Mouse (Mus musculus) midbrain, postnatal 0 days (tissue): ENCODE measurements around the gene Olfr147. TPM values are rescaled to one million over a fixed set of nuclear protein-coding genes. Genes with fewer than 3 reads are reported as not detected.

ENCODE experiments used
- ATAC-seq: fragments of 200-750 bp; cut with Nextera tagmentation; 2 replicates; pipeline ENCODE4 v1.8.0; 2017; ENCODE audit warnings: moderate number of reproducible peaks, mild to moderate bottlenecking, moderate TSS enrichment, moderate library complexity; ENCODE audit not compliant: low FRiP score
- DNase-seq: peaks from one replicate; pipeline ENCODE4 v3.0.0-alpha.2; 2015; ENCODE audit warnings: low spot score
- H3K27ac ChIP-seq: fragments of 300-500 bp; sonication (generic); 2 replicates; pipeline ENCODE4 v1.5.1; 2014; ENCODE audit warnings: low read depth, mild to moderate bottlenecking, low read length, mixed read lengths
- H3K27me3 ChIP-seq: fragments of 300-500 bp; sonication (generic); 2 replicates; pipeline ENCODE4 v1.6.1; 2014; ENCODE audit warnings: low read length, control low read depth, mixed read lengths; ENCODE audit not compliant: insufficient read depth
- H3K36me3 ChIP-seq: fragments of 300-500 bp; sonication (generic); 2 replicates; pipeline ENCODE4 v1.6.1; 2014; ENCODE audit warnings: low read length, control low read depth, mixed read lengths; ENCODE audit not compliant: insufficient read depth
- H3K4me1 ChIP-seq: fragments of 300-500 bp; sonication (generic); 2 replicates; pipeline ENCODE4 v1.6.1; 2014; ENCODE audit warnings: mild to moderate bottlenecking, control low read depth, antibody characterized with exemption, low read length, mixed read lengths; ENCODE audit not compliant: insufficient read depth
- H3K4me2 ChIP-seq: fragments of 300-500 bp; sonication (generic); 2 replicates; pipeline ENCODE4 v1.6.1; 2014; ENCODE audit warnings: low read depth, mild to moderate bottlenecking, low read length, mixed read lengths; ENCODE audit not compliant: poor library complexity, severe bottlenecking
- H3K4me3 ChIP-seq: fragments of 300-500 bp; sonication (generic); 2 replicates; pipeline ENCODE4 v1.5.1; 2014; ENCODE audit warnings: low read depth, mild to moderate bottlenecking, low read length, moderate library complexity
- H3K9ac ChIP-seq: fragments of 300-500 bp; sonication (generic); replicated peaks from 2 replicates; pipeline ENCODE4 v1.6.1; 2014; ENCODE audit warnings: mild to moderate bottlenecking, low read length, moderate library complexity, mixed read lengths; ENCODE audit not compliant: poor library complexity, severe bottlenecking
- H3K9me3 ChIP-seq: fragments of 300-500 bp; sonication (generic); 2 replicates; pipeline ENCODE4 v1.6.1; 2016; ENCODE audit warnings: low read length, control low read depth
- CTCF ChIP-seq: IDR thresholded peaks from 2 replicates; pipeline ENCODE4 v1.5.1; 2016; ENCODE audit warnings: antibody characterized with exemption, mild to moderate bottlenecking
- WGBS: fragments of 180-500 bp; shearing (Covaris S2); extraction: QIAGEN DNeasy Blood & Tissue Kit; methylation state at CpG from one replicate; pipeline ENCODE4 v1.1.7; 2014; 5-methylcytosine and 5-hydroxymethylcytosine counted together
- polyA plus RNA-seq: library from polyadenylated mRNA; unstranded; fragments of >200 nt; fragmentation: Nextera tagmentation; extraction: Ambion mirVana; gene quantifications from 2 replicates; pipeline ENCODE4 v1.2.1, GENCODE M21; 2015
- total RNA-seq: library from RNA; depleted of rRNA; stranded (reverse); fragments of >200 nt; gene quantifications from 2 replicates; pipeline ENCODE4 v1.2.3, GENCODE M21; 2014; rRNA removed

Gene Olfr147
- total and polyA plus RNA-seq, 2 experiments from 2014 or later = not detected

DNA sequence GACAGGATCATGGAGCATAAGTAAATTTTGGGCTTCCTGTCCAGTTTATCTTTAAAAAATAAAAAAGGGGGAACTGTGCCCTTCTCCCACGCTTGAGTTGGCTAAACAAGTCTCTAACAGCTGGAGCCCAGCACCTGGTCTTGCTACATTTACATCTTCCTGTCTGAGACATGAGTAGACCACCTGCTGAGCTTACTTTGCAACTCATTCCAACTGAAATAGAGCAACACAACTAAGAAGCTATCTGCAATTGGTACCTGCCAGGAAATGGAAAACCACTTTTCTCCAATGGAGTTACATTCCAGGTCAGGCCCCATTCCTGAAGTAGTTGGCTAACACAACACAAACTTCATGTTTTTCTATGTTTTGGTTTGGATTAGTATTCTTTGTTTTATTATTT lies 25.5 kb downstream of the Olfr147 start:
- Histone ChIP-seq H3K4me1 (no peaks in the 10 kb centered on the region), H3K36me3 (no peaks in the 10 kb centered on the region), H3K4me3 (no peak overlapping the region), H3K27ac (no peak overlapping the region), H3K9me3 (no peaks in the 10 kb centered on the region), H3K27me3 (no peaks in the 10 kb centered on the region), H3K9ac (no peak overlapping the region), H3K4me2 (no peak overlapping the region)
- 45% methylated on average over 1 of the region's 1 CpGs for WGBS
- ATAC-seq (no peak), DNase-seq (no peak)
- TF ChIP-seq CTCF = no peak

DNA sequence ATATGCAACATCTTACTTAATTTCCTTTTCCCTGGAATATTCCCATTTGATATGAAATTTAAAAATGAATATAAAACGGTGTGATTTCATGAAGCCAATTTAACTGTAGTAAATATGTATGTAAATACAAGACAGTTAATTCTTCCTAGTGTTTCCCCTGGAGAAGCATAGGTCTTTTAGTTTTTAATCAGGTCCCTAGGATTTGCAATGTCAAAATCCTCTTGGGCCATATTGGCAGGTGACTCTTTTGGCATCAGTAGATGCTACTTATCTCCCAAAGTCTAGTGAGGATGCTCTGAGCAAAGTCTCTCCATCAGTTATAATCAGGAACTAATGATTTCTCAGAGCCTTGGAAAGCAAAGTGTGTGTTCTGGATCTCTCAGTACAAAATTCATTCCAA lies 27.7 kb downstream of the Olfr147 start, which contains the start of gene Olfr901:
Gene Olfr901, plus strand, starts transcription at position 301 of the 400 bp plus-strand sequence.
- H3K36me3 ChIP-seq = no peaks in the 10 kb centered on the region
- no peak within 1 kb of the TSS for H3K4me2 ChIP-seq
- H3K4me1 ChIP-seq = no peaks in the 10 kb centered on the region
- TF ChIP-seq CTCF = no peak
- no peaks in the 10 kb centered on the region for H3K9me3 ChIP-seq
- H3K4me3 ChIP-seq = no peak within 1 kb of the TSS
- no peak within 1 kb of the TSS for H3K9ac ChIP-seq
- H3K27me3 ChIP-seq = no peaks in the 10 kb centered on the region
- H3K27ac ChIP-seq = no peak within 1 kb of the TSS
- ATAC-seq = no peak
- no peak for DNase-seq
- 83% methylated on average over 1 of the region's 1 CpGs for WGBS

DNA sequence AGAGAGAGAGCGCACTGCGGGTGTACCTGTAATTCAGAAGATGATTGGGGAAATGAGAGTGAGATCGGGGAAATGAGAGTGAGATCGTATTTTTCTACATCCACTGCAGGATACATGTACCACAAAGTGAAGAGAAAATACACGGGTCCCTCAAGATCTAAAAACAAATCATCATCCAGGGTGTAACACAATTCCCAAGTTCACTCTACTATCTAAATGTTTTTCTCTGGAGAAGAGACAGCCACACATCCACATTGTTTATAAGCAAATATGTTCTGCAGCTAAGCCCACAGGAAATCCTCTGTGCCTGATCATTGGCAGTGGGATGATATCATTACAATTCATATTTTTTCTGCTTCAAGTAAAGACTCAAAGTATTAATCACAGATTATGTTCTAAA lies 45.9 kb downstream of the Olfr147 start, which contains the start of gene Olfr902:
Gene Olfr902, plus strand, starts transcription at position 301 of the 400 bp plus-strand sequence.
- ATAC-seq (no peak), DNase-seq (no peak)
- no peaks in the 10 kb centered on the region for H3K36me3 ChIP-seq
- no peak for TF ChIP-seq CTCF
- WGBS = 92% methylated on average over 5 of the region's 5 CpGs
- H3K9ac ChIP-seq = no peak within 1 kb of the TSS
- H3K4me3 ChIP-seq = no peak within 1 kb of the TSS
- H3K4me2 ChIP-seq = no peak within 1 kb of the TSS
- H3K27ac ChIP-seq = no peak within 1 kb of the TSS
- H3K27me3 ChIP-seq = no peaks in the 10 kb centered on the region
- H3K4me1 ChIP-seq = no peaks in the 10 kb centered on the region
- no peaks in the 10 kb centered on the region for H3K9me3 ChIP-seq

Other genes starting within 250 kb of the Olfr147 start
- gene Olfr891, start 220.9 kb upstream of the Olfr147 start, total RNA-seq = not detected in 2 replicates
- gene Olfr891, start 220.9 kb upstream of the Olfr147 start, polyA plus RNA-seq = not detected in 2 replicates
- gene Olfr893, start 193.3 kb upstream of the Olfr147 start, total RNA-seq = not detected in 2 replicates
- not detected in 2 replicates for gene Olfr893, start 193.3 kb upstream of the Olfr147 start, polyA plus RNA-seq
- not detected in 2 replicates for gene Olfr894, start 183.6 kb upstream of the Olfr147 start, total RNA-seq
- gene Olfr894, start 183.6 kb upstream of the Olfr147 start, polyA plus RNA-seq = not detected in 2 replicates
- gene Olfr143, start 148.9 kb upstream of the Olfr147 start, total RNA-seq = not detected in 2 replicates
- not detected in 2 replicates for gene Olfr143, start 148.9 kb upstream of the Olfr147 start, polyA plus RNA-seq
- gene Olfr895, start 133.8 kb upstream of the Olfr147 start, total RNA-seq = not detected in 2 replicates
- gene Olfr895, start 133.8 kb upstream of the Olfr147 start, polyA plus RNA-seq = not detected in 2 replicates
- not detected in 2 replicates for gene Olfr896-ps1, start 110.6 kb upstream of the Olfr147 start, total RNA-seq
- not detected in 2 replicates for gene Olfr896-ps1, start 110.6 kb upstream of the Olfr147 start, polyA plus RNA-seq
- not detected in 2 replicates for gene Olfr25, start 72.6 kb upstream of the Olfr147 start, total RNA-seq
- not detected in 2 replicates for gene Olfr25, start 72.6 kb upstream of the Olfr147 start, polyA plus RNA-seq
- not detected in 2 replicates for gene Olfr898, start 53.3 kb upstream of the Olfr147 start, total RNA-seq
- gene Olfr898, start 53.3 kb upstream of the Olfr147 start, polyA plus RNA-seq = not detected in 2 replicates
- gene Olfr250, start 34.8 kb upstream of the Olfr147 start, total RNA-seq = not detected in 2 replicates
- gene Olfr250, start 34.8 kb upstream of the Olfr147 start, polyA plus RNA-seq = not detected in 2 replicates
- not detected in 2 replicates for gene Olfr251, start 24.6 kb upstream of the Olfr147 start, total RNA-seq
- gene Olfr251, start 24.6 kb upstream of the Olfr147 start, polyA plus RNA-seq = not detected in 2 replicates
- gene Olfr901, start 27.8 kb downstream of the Olfr147 start, total RNA-seq = not detected in 2 replicates
- not detected in 2 replicates for gene Olfr901, start 27.8 kb downstream of the Olfr147 start, polyA plus RNA-seq
- not detected in 2 replicates for gene Olfr902, start 46.0 kb downstream of the Olfr147 start, total RNA-seq
- gene Olfr902, start 46.0 kb downstream of the Olfr147 start, polyA plus RNA-seq = not detected in 2 replicates
- gene Olfr904, start 61.4 kb downstream of the Olfr147 start, total RNA-seq = not detected in 2 replicates
- gene Olfr904, start 61.4 kb downstream of the Olfr147 start, polyA plus RNA-seq = not detected in 2 replicates
- not detected in 2 replicates for gene Olfr905, start 69.4 kb downstream of the Olfr147 start, total RNA-seq
- gene Olfr905, start 69.4 kb downstream of the Olfr147 start, polyA plus RNA-seq = not detected in 2 replicates
- gene Olfr906, start 85.4 kb downstream of the Olfr147 start, total RNA-seq = not detected in 2 replicates
- not detected in 2 replicates for gene Olfr906, start 85.4 kb downstream of the Olfr147 start, polyA plus RNA-seq
- gene Olfr907, start 94.1 kb downstream of the Olfr147 start, total RNA-seq = not detected in 2 replicates
- not detected in 2 replicates for gene Olfr907, start 94.1 kb downstream of the Olfr147 start, polyA plus RNA-seq
- gene Olfr911-ps1, start 119.9 kb downstream of the Olfr147 start, total RNA-seq = not detected in 2 replicates
- not detected in 2 replicates for gene Olfr911-ps1, start 119.9 kb downstream of the Olfr147 start, polyA plus RNA-seq
- not detected in 2 replicates for gene Olfr910, start 136.2 kb downstream of the Olfr147 start, total RNA-seq
- gene Olfr910, start 136.2 kb downstream of the Olfr147 start, polyA plus RNA-seq = not detected in 2 replicates
- gene Olfr912, start 178.5 kb downstream of the Olfr147 start, total RNA-seq = not detected in 2 replicates
- not detected in 2 replicates for gene Olfr912, start 178.5 kb downstream of the Olfr147 start, polyA plus RNA-seq
- gene Olfr913, start 191.1 kb downstream of the Olfr147 start, total RNA-seq = not detected in 2 replicates
- gene Olfr913, start 191.1 kb downstream of the Olfr147 start, polyA plus RNA-seq = not detected in 2 replicates
- not detected in 2 replicates for gene Olfr914, start 203.4 kb downstream of the Olfr147 start, total RNA-seq
- gene Olfr914, start 203.4 kb downstream of the Olfr147 start, polyA plus RNA-seq = not detected in 2 replicates